Mouse (Mus musculus) heart, postnatal 0 days (tissue): Measurements from ENCODE around the gene Ntm.

Experiments
- CTCF ChIP-seq: IDR thresholded peaks from 2 replicates; pipeline ENCODE4 v1.5.1; 2016; ENCODE audit warnings: antibody characterized with exemption, control low read depth, low read depth
- EP300 ChIP-seq: IDR thresholded peaks from 2 replicates; pipeline ENCODE4 v1.6.1; 2016; ENCODE audit warnings: antibody characterized with exemption, low read depth

DNA sequence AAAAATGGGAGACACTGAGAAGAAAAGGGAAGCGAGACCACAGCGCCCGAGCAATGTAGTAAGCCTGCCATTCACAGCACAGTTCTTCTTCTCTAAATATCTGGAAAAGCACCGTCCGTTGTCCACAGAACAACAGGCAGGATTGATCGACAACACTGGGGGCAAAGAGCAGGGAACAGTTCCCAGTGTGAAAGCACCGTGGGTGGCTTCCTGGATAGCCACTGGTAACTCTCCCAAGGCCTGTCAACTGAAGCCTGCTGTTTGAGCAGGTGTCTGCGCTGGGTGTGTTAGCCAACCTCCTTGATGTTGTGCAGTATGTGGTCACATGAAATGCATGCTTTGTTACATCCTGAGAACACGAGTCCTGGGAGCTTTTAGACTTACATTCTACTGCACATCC, 531.4 kb downstream of the Ntm start:
- TF ChIP-seq CTCF = no peak
- no peak for TF ChIP-seq EP300
